Mouse (Mus musculus): ENCODE data around the gene Foxn4. TPM values are rescaled to one million over a fixed set of nuclear protein-coding genes. Genes with fewer than 3 reads are reported as not detected.

Gene Foxn4
- total and polyA plus RNA-seq, 2 experiments from 2014 or later = 0.36 to 0.47 TPM

DNA sequence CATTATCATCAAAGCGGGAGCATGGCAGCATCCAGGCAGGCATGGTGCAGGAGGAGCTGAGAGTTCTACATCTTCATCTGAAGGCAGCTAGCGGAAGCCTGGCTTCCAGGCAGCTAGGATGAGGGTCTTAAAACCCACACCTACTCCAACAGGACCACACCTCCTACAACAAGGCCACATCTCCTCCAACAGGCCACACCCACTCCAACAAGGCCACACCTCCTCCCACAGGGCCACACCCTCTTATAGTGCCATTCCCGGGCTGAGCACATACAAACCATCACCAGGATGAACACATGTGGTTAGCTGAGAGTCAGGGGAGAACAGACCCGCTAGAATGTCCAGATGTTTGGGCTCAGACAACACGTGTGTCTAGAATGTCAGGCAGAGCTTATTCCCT, 44.7 kb downstream of the Foxn4 start:
- Histone ChIP-seq H3K9ac (replicated peaks; ENCODE audit: low read length) (no peak overlapping the region), H3K27me3 (ENCODE audit: insufficient read depth, low read length) (no peaks in the 10 kb centered on the region), H3K9me3 (ENCODE audit: low read length) (peaks cover 11% of the 10 kb centered on the region; the same call in 1 of the 2 replicates), H3K4me3 (ENCODE audit: low read length) (no peak overlapping the region), H3K27ac (no peak overlapping the region), H3K36me3 (ENCODE audit: insufficient read depth, low read length) (no peaks in the 10 kb centered on the region), H3K4me1 (ENCODE audit: insufficient read depth, low read length) (no peaks in the 10 kb centered on the region), H3K4me2 (ENCODE audit: low read depth, low read length) (no peak overlapping the region)
- DNase-seq (ENCODE audit: low spot score) (no peak), ATAC-seq (no peak)
- WGBS = 85% methylated on average over 5 of the region's 5 CpGs
- no peak for TF ChIP-seq CTCF (IDR thresholded peaks at IDR 0.05; ENCODE audit: low read depth)

DNA sequence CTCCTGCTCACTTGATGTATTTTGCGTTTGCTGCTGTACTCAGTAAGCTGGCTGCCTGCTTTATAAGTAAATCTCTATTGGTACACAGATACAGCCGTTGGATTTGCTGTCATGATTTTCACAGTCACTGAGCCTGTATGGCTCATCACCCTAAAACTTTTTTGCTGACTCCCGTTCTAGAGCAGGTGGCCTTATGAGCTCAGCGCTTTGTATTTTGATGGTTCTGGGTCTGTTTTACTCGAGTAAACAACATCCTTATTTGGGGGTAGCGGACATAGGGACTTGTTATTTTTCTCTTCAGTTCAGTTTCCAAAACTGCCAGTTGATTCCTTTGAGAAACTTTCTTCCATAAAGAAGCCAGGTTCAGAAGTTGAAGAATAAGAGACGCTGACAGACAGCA, 47.6 kb downstream of the Foxn4 start:
- Histone ChIP-seq H3K9ac (replicated peaks; ENCODE audit: low read length) (no peak overlapping the region), H3K36me3 (ENCODE audit: insufficient read depth, low read length) (no peaks in the 10 kb centered on the region), H3K27me3 (ENCODE audit: insufficient read depth, low read length) (no peaks in the 10 kb centered on the region), H3K4me1 (ENCODE audit: insufficient read depth, low read length) (no peaks in the 10 kb centered on the region), H3K4me3 (ENCODE audit: low read length) (no peak overlapping the region), H3K27ac (no peak overlapping the region), H3K9me3 (ENCODE audit: low read length) (peaks cover 11% of the 10 kb centered on the region; the same call in 1 of the 2 replicates), H3K4me2 (ENCODE audit: low read depth, low read length) (no peak overlapping the region)
- peak; percentile 60 for DNase-seq (ENCODE audit: low spot score)
- 92% methylated on average over 7 of the region's 7 CpGs for WGBS
- ATAC-seq = no peak
- TF ChIP-seq CTCF (IDR thresholded peaks at IDR 0.05; ENCODE audit: low read depth) = no peak

- no peak for TF ChIP-seq CTCF (IDR thresholded peaks at IDR 0.05; ENCODE audit: low read depth)
- WGBS = 80% methylated on average over 14 of the region's 14 CpGs
- Histone ChIP-seq H3K27ac (no peak overlapping the region), H3K9me3 (ENCODE audit: low read length) (no peaks in the 10 kb centered on the region), H3K4me1 (ENCODE audit: insufficient read depth, low read length) (no peaks in the 10 kb centered on the region), H3K27me3 (ENCODE audit: insufficient read depth, low read length) (no peaks in the 10 kb centered on the region), H3K36me3 (ENCODE audit: insufficient read depth, low read length) (no peaks in the 10 kb centered on the region), H3K4me2 (ENCODE audit: low read depth, low read length) (no peak overlapping the region), H3K4me3 (ENCODE audit: low read length) (no peak overlapping the region), H3K9ac (replicated peaks; ENCODE audit: low read length) (no peak overlapping the region)
- DNase-seq (ENCODE audit: low spot score) (no peak), ATAC-seq (no peak)
These were observed 54.8 kb downstream of the Foxn4 start for GRCm38 (mm10) chr5:114218771-114219170.

GRCm38 (mm10) chr5:114213183-114213582, 60.4 kb downstream of the Foxn4 start:
- no peak for TF ChIP-seq CTCF (IDR thresholded peaks at IDR 0.05; ENCODE audit: low read depth)
- WGBS = 69% methylated on average over 10 of the region's 10 CpGs
- H3K4me1 ChIP-seq (ENCODE audit: insufficient read depth, low read length) = no peaks in the 10 kb centered on the region

GRCm38 (mm10) chr5:114206158-114206557, 67.4 kb downstream of the Foxn4 start:
- Histone ChIP-seq H3K4me3 (ENCODE audit: low read length) (no peak overlapping the region), H3K36me3 (ENCODE audit: insufficient read depth, low read length) (no peaks in the 10 kb centered on the region), H3K27ac (no peak overlapping the region), H3K9me3 (ENCODE audit: low read length) (no peaks in the 10 kb centered on the region), H3K9ac (replicated peaks; ENCODE audit: low read length) (no peak overlapping the region), H3K4me2 (ENCODE audit: low read depth, low read length) (no peak overlapping the region), H3K4me1 (ENCODE audit: insufficient read depth, low read length) (no peaks in the 10 kb centered on the region), H3K27me3 (ENCODE audit: insufficient read depth, low read length) (no peaks in the 10 kb centered on the region)
- DNase-seq (ENCODE audit: low spot score) (no peak), ATAC-seq (no peak)
- no peak for TF ChIP-seq CTCF (IDR thresholded peaks at IDR 0.05; ENCODE audit: low read depth)
- WGBS = 73% methylated on average over 2 of the region's 2 CpGs

More at GRCm38 (mm10) chr5:114213183-114213582, 60.4 kb downstream of the Foxn4 start:
- ATAC-seq (no peak), DNase-seq (ENCODE audit: low spot score) (no peak)
- Histone ChIP-seq H3K9ac (replicated peaks; ENCODE audit: low read length) (no peak overlapping the region), H3K9me3 (ENCODE audit: low read length) (no peaks in the 10 kb centered on the region), H3K4me3 (ENCODE audit: low read length) (no peak overlapping the region), H3K27me3 (ENCODE audit: insufficient read depth, low read length) (no peaks in the 10 kb centered on the region), H3K4me2 (ENCODE audit: low read depth, low read length) (no peak overlapping the region), H3K27ac (no peak overlapping the region), H3K36me3 (ENCODE audit: insufficient read depth, low read length) (no peaks in the 10 kb centered on the region)

Other genes starting within 250 kb of the Foxn4 start
- 47.2 and 54.9 TPM in 2 replicates for gene Usp30, start 208.3 kb downstream of the Foxn4 start, total RNA-seq (2014; rRNA removed)
- 17.6 and 18.0 TPM in 2 replicates for gene Usp30, start 208.3 kb downstream of the Foxn4 start, polyA plus RNA-seq (2015; fragmentation: Nextera tagmentation; extraction: Ambion mirVana)
- gene Svop, start 182.2 kb downstream of the Foxn4 start, total RNA-seq (2014; rRNA removed) = 159 and 173 TPM in 2 replicates
- 73.8 and 81.3 TPM in 2 replicates for gene Svop, start 182.2 kb downstream of the Foxn4 start, polyA plus RNA-seq (2015; fragmentation: Nextera tagmentation; extraction: Ambion mirVana)
- 3.1 and 9.5 TPM in 2 replicates for gene Alkbh2, start 145.6 kb downstream of the Foxn4 start, total RNA-seq (2014; rRNA removed)
- 7.6 and 8.0 TPM in 2 replicates for gene Alkbh2, start 145.6 kb downstream of the Foxn4 start, polyA plus RNA-seq (2015; fragmentation: Nextera tagmentation; extraction: Ambion mirVana)
- 13.8 and 15.5 TPM in 2 replicates for gene Ung, start 143.4 kb downstream of the Foxn4 start, total RNA-seq (2014; rRNA removed)
- 13.8 and 14.0 TPM in 2 replicates for gene Ung, start 143.4 kb downstream of the Foxn4 start, polyA plus RNA-seq (2015; fragmentation: Nextera tagmentation; extraction: Ambion mirVana)
- 3.4 and 7.0 TPM in 2 replicates for gene Acacb, start 127.3 kb downstream of the Foxn4 start, total RNA-seq (2014; rRNA removed)
- gene Acacb, start 127.3 kb downstream of the Foxn4 start, polyA plus RNA-seq (2015; fragmentation: Nextera tagmentation; extraction: Ambion mirVana) = 5.1 and 6.1 TPM in 2 replicates
- gene Myo1h, start 15.4 kb upstream of the Foxn4 start, total RNA-seq (2014; rRNA removed) = 0.72 TPM in 1 of 2 replicates, not detected in the other
- 0.56 and 0.72 TPM in 2 replicates for gene Myo1h, start 15.4 kb upstream of the Foxn4 start, polyA plus RNA-seq (2015; fragmentation: Nextera tagmentation; extraction: Ambion mirVana)
- gene Kctd10, start 106.7 kb upstream of the Foxn4 start, total RNA-seq (2014; rRNA removed) = 43.2 and 43.8 TPM in 2 replicates
- 47.5 and 48.0 TPM in 2 replicates for gene Kctd10, start 106.7 kb upstream of the Foxn4 start, polyA plus RNA-seq (2015; fragmentation: Nextera tagmentation; extraction: Ambion mirVana)
- 67.5 and 69.9 TPM in 2 replicates for gene Ube3b, start 106.8 kb upstream of the Foxn4 start, total RNA-seq (2014; rRNA removed)
- gene Ube3b, start 106.8 kb upstream of the Foxn4 start, polyA plus RNA-seq (2015; fragmentation: Nextera tagmentation; extraction: Ambion mirVana) = 31.1 and 31.4 TPM in 2 replicates
- gene Mmab, start 170.3 kb upstream of the Foxn4 start, total RNA-seq (2014; rRNA removed) = 34.4 and 39.1 TPM in 2 replicates
- gene Mmab, start 170.3 kb upstream of the Foxn4 start, polyA plus RNA-seq (2015; fragmentation: Nextera tagmentation; extraction: Ambion mirVana) = 35.9 and 36.8 TPM in 2 replicates
- 143 and 146 TPM in 2 replicates for gene Mvk, start 170.5 kb upstream of the Foxn4 start, total RNA-seq (2014; rRNA removed)
- gene Mvk, start 170.5 kb upstream of the Foxn4 start, polyA plus RNA-seq (2015; fragmentation: Nextera tagmentation; extraction: Ambion mirVana) = 69.8 and 71.9 TPM in 2 replicates